Mouse (Mus musculus) limb, embryonic 12.5 days (tissue): Measurements from ENCODE around the gene B3gnt3. TPM values are rescaled to one million over a fixed set of nuclear protein-coding genes. Genes with fewer than 3 reads are reported as not detected.

ENCODE experiments used
- ATAC-seq: fragments of 200-750 bp; cut with Nextera tagmentation; 2 replicates; pipeline ENCODE4 v1.8.0; 2017; ENCODE audit warnings: low read depth, moderate TSS enrichment; ENCODE audit not compliant: insufficient number of reproducible peaks, insufficient read depth, low FRiP score, low TSS enrichment
- H3K27ac ChIP-seq: fragments of 300-500 bp; sonication (generic); 2 replicates; pipeline ENCODE4 v1.5.1; 2016; ENCODE audit warnings: mild to moderate bottlenecking, moderate library complexity
- H3K27me3 ChIP-seq: fragments of 300-500 bp; sonication (generic); 2 replicates; pipeline ENCODE4 v1.6.1; 2016; ENCODE audit warnings: mild to moderate bottlenecking, moderate library complexity
- H3K36me3 ChIP-seq: fragments of 300-500 bp; sonication (generic); 2 replicates; pipeline ENCODE4 v1.6.1; 2016; ENCODE audit warnings: mild to moderate bottlenecking, moderate library complexity
- H3K4me1 ChIP-seq: fragments of 300-500 bp; sonication (generic); replicated peaks from 2 replicates; pipeline ENCODE4 v1.6.1; 2016
- H3K4me2 ChIP-seq: fragments of 300-500 bp; sonication (generic); 2 replicates; pipeline ENCODE4 v1.6.1; 2016; ENCODE audit warnings: mild to moderate bottlenecking, moderate library complexity
- H3K4me3 ChIP-seq: fragments of 300-500 bp; sonication (generic); replicated peaks from 2 replicates; pipeline ENCODE4 v1.5.1; 2016; ENCODE audit warnings: mild to moderate bottlenecking
- H3K9ac ChIP-seq: fragments of 300-500 bp; sonication (generic); replicated peaks from 2 replicates; pipeline ENCODE4 v1.6.1; 2016; ENCODE audit warnings: mild to moderate bottlenecking, moderate library complexity
- H3K9me3 ChIP-seq: fragments of 300-500 bp; sonication (generic); 2 replicates; pipeline ENCODE4 v1.6.1; 2016; ENCODE audit warnings: mild to moderate bottlenecking, moderate library complexity
- WGBS: fragments of 180-500 bp; shearing (Covaris S2); methylation state at CpG from one replicate; pipeline ENCODE4 v1.1.7; 2016; 5-methylcytosine and 5-hydroxymethylcytosine counted together
- polyA plus RNA-seq: library from polyadenylated mRNA; unstranded; fragments of >200 nt; fragmentation: Nextera tagmentation; extraction: Ambion mirVana; gene quantifications from 2 replicates; pipeline ENCODE4 v1.2.1, GENCODE M21; 2016

Gene B3gnt3
- polyA plus RNA-seq, 1 experiment from 2014 or later = 1.1 TPM

DNA sequence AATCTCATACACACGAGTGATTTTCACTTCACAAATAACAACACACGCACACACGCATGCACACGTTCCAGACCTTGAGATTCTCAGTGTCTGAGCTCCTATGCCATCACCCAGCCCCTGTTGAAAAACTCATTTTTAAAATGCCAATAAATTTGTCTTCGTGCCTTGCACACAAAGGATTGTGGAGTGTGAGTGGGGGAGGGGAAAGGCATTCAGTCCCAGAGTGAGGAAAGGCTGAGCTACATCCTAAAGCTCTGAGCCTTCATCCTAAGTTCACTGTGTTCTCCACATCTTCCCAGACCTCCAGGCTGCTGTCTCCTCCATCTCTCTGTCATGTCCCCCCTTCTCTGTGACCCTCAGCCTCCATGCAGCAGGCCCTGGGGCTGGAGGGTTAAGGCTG is 34.3 kb downstream of the B3gnt3 start:
- peaks cover 42% of the 10 kb centered on the region for H3K4me1 ChIP-seq
- peak overlapping the region; percentile 31; the same call in 1 of the 2 replicates for H3K27ac ChIP-seq
- H3K36me3 ChIP-seq = no peaks in the 10 kb centered on the region
- no peak overlapping the region for H3K4me3 ChIP-seq
- no peak overlapping the region for H3K4me2 ChIP-seq
- ATAC-seq = no peak
- 54% methylated on average over 5 of the region's 5 CpGs for WGBS
- H3K9ac ChIP-seq = no peak overlapping the region; the same call in 1 of the 2 replicates
- no peaks in the 10 kb centered on the region for H3K9me3 ChIP-seq
- peaks cover 92% of the 10 kb centered on the region for H3K27me3 ChIP-seq

GRCm38 (mm10) chr8:71666855-71667254 is 34.7 kb downstream of the B3gnt3 start:
- Histone ChIP-seq H3K36me3 (no peaks in the 10 kb centered on the region), H3K27me3 (peaks cover 94% of the 10 kb centered on the region)
- ATAC-seq = no peak

DNA sequence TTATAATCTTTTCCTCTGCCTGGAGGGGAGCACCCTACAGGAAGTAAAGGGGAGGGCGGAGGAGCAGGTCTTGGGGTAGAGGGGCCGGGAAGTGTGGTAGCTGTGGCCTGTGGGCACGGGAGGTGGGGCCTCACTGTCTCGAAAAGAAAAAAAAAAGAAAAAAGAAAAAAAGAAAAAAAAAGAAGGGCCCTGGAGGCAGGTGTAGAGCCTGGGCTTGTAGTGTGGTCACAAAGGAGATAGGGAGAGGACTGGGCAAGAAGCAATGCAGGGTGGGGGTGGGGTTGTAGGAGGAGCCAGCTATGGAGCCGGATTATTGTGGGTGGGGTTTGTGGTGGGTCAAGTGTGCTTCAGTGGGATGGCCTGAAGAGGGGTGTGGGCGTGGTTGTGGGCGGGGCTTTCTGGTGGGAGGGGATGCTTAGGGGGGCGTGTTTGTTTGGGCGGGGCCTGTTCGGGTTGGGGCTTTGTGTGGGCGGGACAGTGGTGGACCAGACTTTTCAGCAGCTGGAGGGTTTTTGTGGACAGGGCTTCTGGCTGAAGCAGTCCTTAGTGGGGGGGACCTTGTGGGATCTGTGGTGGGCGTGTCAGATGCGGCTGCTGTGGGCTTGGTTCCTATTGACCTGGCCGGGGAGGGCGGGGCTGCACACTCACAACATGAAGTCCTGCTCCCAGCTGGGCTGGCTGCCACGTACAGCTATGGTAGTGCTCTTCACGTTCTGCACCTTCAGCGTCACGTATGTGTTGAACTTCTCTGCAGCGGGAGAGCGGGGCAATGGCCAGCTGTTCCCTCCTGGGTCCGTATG is 36.1 kb downstream of the B3gnt3 start:
- peak overlapping the region; percentile 16 for H3K4me3 ChIP-seq
- no peak overlapping the region for H3K9ac ChIP-seq
- H3K27ac ChIP-seq = no peak overlapping the region
- no peaks in the 10 kb centered on the region for H3K9me3 ChIP-seq
- H3K27me3 ChIP-seq = peaks cover 95% of the 10 kb centered on the region
- H3K4me2 ChIP-seq = peak overlapping the region; percentile 44
- no peaks in the 10 kb centered on the region for H3K36me3 ChIP-seq
- H3K4me1 ChIP-seq = peaks cover 27% of the 10 kb centered on the region
- no peak; the same call in 1 of the 2 replicates for ATAC-seq
- 4% methylated on average over 22 of the region's 22 CpGs for WGBS

More at GRCm38 (mm10) chr8:71666855-71667254, 34.7 kb downstream of the B3gnt3 start:
- WGBS = 18% methylated on average over 1 of the region's 1 CpGs
- H3K4me2 ChIP-seq = no peak overlapping the region
- H3K27ac ChIP-seq = no peak overlapping the region
- no peak overlapping the region for H3K4me3 ChIP-seq
- peaks cover 39% of the 10 kb centered on the region for H3K4me1 ChIP-seq
- no peaks in the 10 kb centered on the region for H3K9me3 ChIP-seq
- no peak overlapping the region for H3K9ac ChIP-seq

DNA sequence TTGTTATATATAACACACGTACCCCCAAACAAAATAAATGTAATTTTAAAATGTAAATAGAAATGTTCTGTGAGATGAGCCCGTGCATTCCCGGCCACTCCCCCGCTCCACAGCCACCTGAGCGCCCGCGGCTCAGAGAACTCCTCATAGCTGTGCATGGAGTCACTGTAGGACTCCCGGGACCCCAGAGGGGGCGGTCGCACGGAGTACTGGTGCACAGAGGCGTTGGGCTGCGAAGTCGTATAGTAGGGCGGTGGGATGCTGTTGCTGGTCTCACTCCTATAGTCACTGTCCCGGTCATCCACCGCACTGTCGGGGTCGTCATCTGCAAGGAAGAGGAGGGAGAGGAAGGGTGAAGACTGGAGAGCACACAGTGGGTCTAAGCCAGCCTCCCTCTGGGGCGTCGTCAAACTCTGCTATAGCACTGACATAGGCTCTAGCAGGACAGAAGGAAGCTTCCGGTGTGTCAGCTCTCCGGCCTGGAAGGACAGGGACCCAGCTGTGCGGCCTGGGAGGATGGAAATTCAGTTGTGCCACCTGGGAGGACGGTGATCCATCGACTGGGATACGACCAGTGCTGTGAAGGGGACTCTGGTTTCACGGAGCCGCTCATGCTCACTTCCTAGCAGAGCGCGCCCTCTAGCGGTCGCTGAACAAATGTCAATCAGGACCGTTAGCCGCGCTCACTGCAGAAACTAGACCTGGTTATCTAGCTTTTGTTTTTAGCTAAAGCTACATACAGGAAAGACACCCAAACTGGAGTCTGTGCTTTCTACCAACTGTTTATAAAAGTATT is 41.1 kb downstream of the B3gnt3 start:
- no peak overlapping the region for H3K9ac ChIP-seq
- H3K4me3 ChIP-seq = no peak overlapping the region
- 8% methylated on average over 36 of the region's 36 CpGs for WGBS
- H3K27ac ChIP-seq = no peak overlapping the region
- peaks cover 97% of the 10 kb centered on the region for H3K27me3 ChIP-seq
- no peaks in the 10 kb centered on the region for H3K9me3 ChIP-seq
- H3K4me1 ChIP-seq = no peaks in the 10 kb centered on the region
- H3K4me2 ChIP-seq = peak overlapping the region; percentile 22; the same call in 1 of the 2 replicates
- peak; percentile 39; the same call in 1 of the 2 replicates for ATAC-seq
- H3K36me3 ChIP-seq = no peaks in the 10 kb centered on the region

DNA sequence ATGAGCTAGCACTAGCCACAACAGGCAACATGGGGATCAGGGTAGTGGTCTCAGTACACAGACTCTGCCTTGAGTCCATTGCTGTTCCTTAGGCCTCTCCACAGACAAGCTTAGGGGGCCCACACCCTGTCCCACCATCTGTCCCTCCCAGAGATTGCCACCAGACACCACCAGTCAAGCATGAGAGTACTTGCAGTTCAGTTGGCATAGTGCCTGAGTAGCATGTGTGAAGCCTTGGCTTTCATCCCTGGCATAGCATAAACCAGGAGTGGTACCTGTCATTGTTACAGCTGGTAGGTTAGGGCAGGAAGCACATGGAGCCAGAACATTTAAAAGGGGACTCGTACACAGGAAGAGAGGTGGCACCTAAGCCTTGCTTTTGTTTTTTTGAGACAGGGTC is 41.8 kb downstream of the B3gnt3 start:
- H3K36me3 ChIP-seq = no peaks in the 10 kb centered on the region
- no peak for ATAC-seq
- H3K9ac ChIP-seq = no peak overlapping the region
- no peak overlapping the region for H3K4me3 ChIP-seq
- WGBS = 61% methylated on average over 1 of the region's 1 CpGs
- H3K4me2 ChIP-seq = no peak overlapping the region
- H3K27ac ChIP-seq = no peak overlapping the region
- H3K9me3 ChIP-seq = no peaks in the 10 kb centered on the region
- H3K27me3 ChIP-seq = peaks cover 97% of the 10 kb centered on the region
- H3K4me1 ChIP-seq = peaks cover under 1% of the 10 kb centered on the region

GRCm38 (mm10) chr8:71658515-71659049 is 43.0 kb downstream of the B3gnt3 start:
- no peak overlapping the region for H3K4me2 ChIP-seq
- 32% methylated on average over 17 of the region's 17 CpGs for WGBS
- H3K4me3 ChIP-seq = no peak overlapping the region
- no peaks in the 10 kb centered on the region for H3K9me3 ChIP-seq
- H3K4me1 ChIP-seq = peaks cover 4% of the 10 kb centered on the region
- no peak overlapping the region for H3K9ac ChIP-seq
- H3K27me3 ChIP-seq = peaks cover 97% of the 10 kb centered on the region
- no peak for ATAC-seq
- H3K27ac ChIP-seq = no peak overlapping the region
- no peaks in the 10 kb centered on the region for H3K36me3 ChIP-seq

DNA sequence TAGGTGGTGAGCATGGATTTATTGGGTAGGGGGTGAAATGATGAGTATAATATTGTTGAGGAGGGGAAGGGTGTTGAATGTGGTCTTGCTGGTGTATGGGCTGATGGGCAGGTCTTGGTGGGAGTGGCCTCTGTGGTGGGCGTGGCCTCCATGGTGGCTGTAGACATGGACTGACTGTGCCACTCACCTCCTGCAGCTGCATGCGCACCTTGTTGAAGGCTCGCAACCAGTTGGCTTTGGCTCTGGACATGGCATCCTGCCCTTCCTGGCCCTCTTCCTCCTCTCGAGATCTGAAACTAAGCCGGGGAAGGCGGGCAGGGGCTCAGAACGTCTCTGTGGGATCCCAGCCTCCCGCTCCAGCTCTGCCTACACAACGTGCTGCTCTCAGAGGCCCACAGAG is 43.8 kb downstream of the B3gnt3 start:
- no peak for ATAC-seq
- Histone ChIP-seq H3K36me3 (no peaks in the 10 kb centered on the region), H3K4me1 (peaks cover 4% of the 10 kb centered on the region), H3K4me3 (no peak overlapping the region), H3K9me3 (no peaks in the 10 kb centered on the region), H3K27ac (no peak overlapping the region), H3K9ac (no peak overlapping the region), H3K27me3 (peaks cover 97% of the 10 kb centered on the region), H3K4me2 (no peak overlapping the region)
- WGBS = 31% methylated on average over 9 of the region's 9 CpGs

DNA sequence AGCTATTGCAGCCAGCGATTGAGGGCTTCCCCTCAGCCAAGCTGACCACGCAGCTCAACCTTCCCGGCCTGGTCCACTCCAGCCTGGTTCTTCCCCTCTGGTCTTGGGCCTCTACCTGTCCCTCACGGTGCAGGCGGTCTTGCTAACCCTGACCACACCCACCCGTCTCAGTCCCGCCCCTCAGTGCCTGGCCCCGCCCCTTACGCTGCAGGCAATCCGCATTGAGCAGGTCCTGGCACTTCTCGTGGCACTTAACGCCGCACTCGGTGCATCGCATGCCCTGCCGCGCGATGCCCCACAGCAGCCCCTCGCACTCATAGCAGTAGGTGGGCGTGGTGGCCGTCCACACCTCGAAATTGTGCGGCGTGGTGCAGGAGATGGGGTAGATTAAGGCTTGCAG is 47.0 kb downstream of the B3gnt3 start:
- 1% methylated on average over 24 of the region's 24 CpGs for WGBS
- H3K4me2 ChIP-seq = peak overlapping the region; percentile 44
- no peak overlapping the region for H3K27ac ChIP-seq
- H3K27me3 ChIP-seq = peaks cover 86% of the 10 kb centered on the region
- peaks cover 4% of the 10 kb centered on the region for H3K4me1 ChIP-seq
- H3K9me3 ChIP-seq = no peaks in the 10 kb centered on the region
- no peak for ATAC-seq
- peak overlapping the region; percentile 27; the same call in 1 of the 2 replicates for H3K4me3 ChIP-seq
- H3K36me3 ChIP-seq = no peaks in the 10 kb centered on the region
- 0 out of 2 replicates have a peak overlapping the region, but pooled peaks have one; percentile 23 for H3K9ac ChIP-seq

- H3K4me2 ChIP-seq = no peak overlapping the region
- no peak overlapping the region for H3K9ac ChIP-seq
- no peak for ATAC-seq
- H3K9me3 ChIP-seq = no peaks in the 10 kb centered on the region
- 80% methylated on average over 9 of the region's 9 CpGs for WGBS
- no peaks in the 10 kb centered on the region for H3K4me1 ChIP-seq
- H3K36me3 ChIP-seq = no peaks in the 10 kb centered on the region
- H3K27me3 ChIP-seq = 0 out of 2 replicates have a peak, but pooled peaks cover 12% of the 10 kb centered on the region
- no peak overlapping the region for H3K27ac ChIP-seq
- no peak overlapping the region for H3K4me3 ChIP-seq
Measured at GRCm38 (mm10) chr8:71645510-71645909, 56.1 kb downstream of the B3gnt3 start.
